25 mouse cellular contexts compared by ENCODE assay signal in genomic region chr13:110819301-110819862, GRCm38 (mm10).
DNase-seq lines count a peak whose midpoint lies in the region; ATAC-seq and TF ChIP-seq lines count a peak whose summit lies in the region.
"Had no signal": no experiment of that assay in that cellular context is flagged by ENCODE, and none has a peak within 500 bp of the region (broad histone marks: within the 10 kb centered on the region; RNA-seq: fewer than 3 reads in every experiment).

No protein-coding gene starts in this region.

- no peaks in the 10 kb centered on the region for H3K9me3 ChIP-seq in forebrain, embryonic 13.5 days (replicated peaks)
- no peaks in the 10 kb centered on the region for H3K9me3 ChIP-seq in forebrain, postnatal 0 days (ENCODE audit: low read length)
- H3K9me3 ChIP-seq in midbrain, embryonic 14.5 days (ENCODE audit: control insufficient read depth, low read length) = no peaks in the 10 kb centered on the region
- H3K9me3 ChIP-seq in midbrain, embryonic 10.5 days (replicated peaks) = no peaks in the 10 kb centered on the region
- H3K9me3 ChIP-seq in CH12.LX (replicated peaks; ENCODE audit: low read length) = no peaks in the 10 kb centered on the region
- H3K9me3 ChIP-seq: embryonic facial prominence, embryonic 12.5 days; embryonic facial prominence, embryonic 15.5 days; forebrain, embryonic 15.5 days; G1E; hindbrain, embryonic 12.5 days; hindbrain, embryonic 15.5 days had no signal

- dilution Hi-C loops in CH12.LX (cut with MboI; ENCODE audit: extremely low pct_ligation_motif_present, extremely low pct_unique_long_range_greater_than_20kb, low sequenced_read_pairs) = no loop called here

- no peak for TF ChIP-seq RAD21 in CH12.LX (IDR thresholded peaks at IDR 0.05; ENCODE audit: low read depth, low read length)

- H3K36me3 ChIP-seq in forebrain, embryonic 13.5 days (ENCODE audit: poor library complexity, severe bottlenecking) = no peaks in the 10 kb centered on the region
- H3K36me3 ChIP-seq in forebrain, postnatal 0 days (ENCODE audit: insufficient read depth) = no peaks in the 10 kb centered on the region
- H3K36me3 ChIP-seq in midbrain, embryonic 14.5 days (ENCODE audit: control insufficient read depth, insufficient read depth, low read length) = no peaks in the 10 kb centered on the region
- H3K36me3 ChIP-seq in midbrain, embryonic 10.5 days = no peaks in the 10 kb centered on the region
- no peaks in the 10 kb centered on the region for H3K36me3 ChIP-seq in CH12.LX (replicated peaks in 1 of 2; ENCODE audit: control insufficient read depth in 1 of 2, insufficient read depth in 1 of 2, low read length in 1 of 2)
- H3K36me3 ChIP-seq: embryonic facial prominence, embryonic 12.5 days; embryonic facial prominence, embryonic 15.5 days; forebrain, embryonic 15.5 days; G1E; hindbrain, embryonic 12.5 days; hindbrain, embryonic 15.5 days had no signal

- no peak for TF ChIP-seq POLR2A in CH12.LX (IDR thresholded peaks at IDR 0.05; ENCODE audit: low read depth, low read length)

- no peak overlapping the region for H3K4me2 ChIP-seq in forebrain, embryonic 13.5 days
- no peak overlapping the region for H3K4me2 ChIP-seq in forebrain, postnatal 0 days (ENCODE audit: low read depth)
- no peak overlapping the region for H3K4me2 ChIP-seq in midbrain, embryonic 14.5 days (ENCODE audit: low read length)
- H3K4me2 ChIP-seq in CH12.LX (ENCODE audit: insufficient read depth, low read depth, poor library complexity, severe bottlenecking) = peak overlapping the region; percentile 29; the same call in 1 of the 2 replicates
- H3K4me2 ChIP-seq: embryonic facial prominence, embryonic 12.5 days; embryonic facial prominence, embryonic 15.5 days; forebrain, embryonic 15.5 days; heart, embryonic 11.5 days; hindbrain, embryonic 12.5 days; hindbrain, embryonic 15.5 days had no signal

- 17% methylated on average over 2 of the region's 2 CpGs for WGBS in forebrain, embryonic 13.5 days
- WGBS in forebrain, postnatal 0 days = 27% methylated on average over 2 of the region's 2 CpGs
- WGBS in midbrain, embryonic 14.5 days = 8% methylated on average over 2 of the region's 2 CpGs
- WGBS in midbrain, embryonic 10.5 days = 42% methylated on average over 2 of the region's 2 CpGs

- in situ Hi-C loops in CH12.LX (cut with MboI; ENCODE audit: low pct_ligation_motif_present, low pct_unique_long_range_greater_than_20kb, low sequenced_read_pairs) = no loop called here

- TF ChIP-seq CTCF in forebrain, postnatal 0 days (IDR thresholded peaks at IDR 0.05; ENCODE audit: low read depth) = no peak
- TF ChIP-seq CTCF in layer of hippocampus, adult 2 months (conservative IDR thresholded peaks at IDR 0.05) = no peak
- TF ChIP-seq CTCF in CH12.LX (conservative IDR thresholded peaks at IDR 0.05 in 1 of 2, IDR thresholded peaks at IDR 0.05 in 1 of 2; ENCODE audit: low read depth in 2 of 2, low read length in 2 of 2) = no peak

- H3K4me1 ChIP-seq in forebrain, embryonic 13.5 days = peaks cover 5% of the 10 kb centered on the region
- H3K4me1 ChIP-seq in forebrain, postnatal 0 days (ENCODE audit: insufficient read depth) = peaks cover 9% of the 10 kb centered on the region; the same call in 1 of the 2 replicates
- H3K4me1 ChIP-seq in midbrain, embryonic 14.5 days (ENCODE audit: control insufficient read depth, insufficient read depth, low read length) = peaks cover 6% of the 10 kb centered on the region; the same call in 1 of the 2 replicates
- peaks cover 10% of the 10 kb centered on the region for H3K4me1 ChIP-seq in midbrain, embryonic 10.5 days
- H3K4me1 ChIP-seq in CH12.LX (ENCODE audit: control insufficient read depth in 1 of 2, insufficient read depth in 2 of 2) = 0 out of 4 replicates have a peak, but pooled peaks cover 0 to 2% of the 10 kb centered on the region in 2 experiments
- H3K4me1 ChIP-seq: hindbrain, embryonic 15.5 days had no signal

- DNase-seq in forebrain, postnatal 0 days = no peak
- DNase-seq in layer of hippocampus, adult 2 months (ENCODE audit: low spot score in 2 of 2) = no peak
- DNase-seq in layer of hippocampus, adult 11-12 months (ENCODE audit: low spot score) = no peak
- DNase-seq in midbrain, embryonic 14.5 days = peak; percentile 30
- DNase-seq in midbrain, embryonic 10.5 days (ENCODE audit: low spot score) = no peak
- no peak for DNase-seq in CH12.LX (ENCODE audit: extremely low read depth)
- DNase-seq in left cerebral cortex, adult 11 months (ENCODE audit: low spot score) = no peak
- DNase-seq: adrenal gland, postnatal 10 days; adrenal gland, postnatal 36 days; cerebellum, adult 11 months; cerebellum, adult 2 months; cerebellum, adult 9-11 months; cerebellum, postnatal 25 days; gastrocnemius, adult 2 months; gastrocnemius, postnatal 14 days; heart, adult 11 months had no signal

- no peak overlapping the region for H3K27ac ChIP-seq in forebrain, embryonic 13.5 days
- H3K27ac ChIP-seq in forebrain, postnatal 0 days (ENCODE audit: low read depth, low read length) = no peak overlapping the region
- H3K27ac ChIP-seq in layer of hippocampus, adult 2 months = peak overlapping the region; percentile 69; the same call in 1 of the 2 replicates
- H3K27ac ChIP-seq in midbrain, embryonic 14.5 days (replicated peaks; ENCODE audit: low read depth, low read length) = no peak overlapping the region
- H3K27ac ChIP-seq in midbrain, embryonic 10.5 days (replicated peaks) = no peak overlapping the region
- no peak overlapping the region for H3K27ac ChIP-seq in CH12.LX (ENCODE audit: insufficient read depth, low read depth)
- H3K27ac ChIP-seq: embryonic facial prominence, embryonic 12.5 days; embryonic facial prominence, embryonic 15.5 days; forebrain, embryonic 15.5 days; gastrocnemius, adult 2 months; hindbrain, embryonic 12.5 days; hindbrain, embryonic 15.5 days had no signal

- H3K79me2 ChIP-seq in CH12.LX (replicated peaks; ENCODE audit: control insufficient read depth, extremely low read depth, insufficient read depth, poor library complexity, severe bottlenecking) = no peaks in the 10 kb centered on the region

- peak; percentile 56 for ATAC-seq in forebrain, embryonic 13.5 days
- no peak for ATAC-seq in forebrain, postnatal 0 days
- no peak for ATAC-seq in midbrain, embryonic 14.5 days (ENCODE audit: low FRiP score, low TSS enrichment)
- ATAC-seq: forebrain, embryonic 15.5 days; Patski had no signal

- no peaks in the 10 kb centered on the region for H3K27me3 ChIP-seq in forebrain, embryonic 13.5 days
- no peaks in the 10 kb centered on the region for H3K27me3 ChIP-seq in forebrain, postnatal 0 days (ENCODE audit: insufficient read depth, low read length)
- H3K27me3 ChIP-seq in midbrain, embryonic 14.5 days (ENCODE audit: control insufficient read depth, insufficient read depth, low read length) = no peaks in the 10 kb centered on the region
- no peaks in the 10 kb centered on the region for H3K27me3 ChIP-seq in midbrain, embryonic 10.5 days (ENCODE audit: low read depth, poor library complexity, severe bottlenecking)
- no peaks in the 10 kb centered on the region for H3K27me3 ChIP-seq in CH12.LX (replicated peaks)
- H3K27me3 ChIP-seq: embryonic facial prominence, embryonic 12.5 days; embryonic facial prominence, embryonic 15.5 days; forebrain, embryonic 15.5 days; hindbrain, embryonic 12.5 days; hindbrain, embryonic 15.5 days; Patski had no signal

- TF ChIP-seq EP300 in CH12.LX (IDR thresholded peaks at IDR 0.05; ENCODE audit: low read length) = no peak

- H3K4me3 ChIP-seq in forebrain, embryonic 13.5 days = no peak overlapping the region
- H3K4me3 ChIP-seq in forebrain, postnatal 0 days (ENCODE audit: low read depth, low read length) = no peak overlapping the region
- no peak overlapping the region for H3K4me3 ChIP-seq in layer of hippocampus, adult 2 months
- no peak overlapping the region for H3K4me3 ChIP-seq in midbrain, embryonic 14.5 days (replicated peaks; ENCODE audit: low read depth, low read length)
- no peak overlapping the region for H3K4me3 ChIP-seq in midbrain, embryonic 10.5 days
- no peak overlapping the region for H3K4me3 ChIP-seq in CH12.LX (replicated peaks in 1 of 3; ENCODE audit: low read depth in 2 of 3, low read length in 2 of 3, poor library complexity in 1 of 3)
- H3K4me3 ChIP-seq: embryonic facial prominence, embryonic 12.5 days; embryonic facial prominence, embryonic 15.5 days; forebrain, embryonic 15.5 days; gastrocnemius, adult 2 months; hindbrain, embryonic 12.5 days; hindbrain, embryonic 15.5 days had no signal

- H3K9ac ChIP-seq in forebrain, embryonic 13.5 days = no peak overlapping the region
- H3K9ac ChIP-seq in forebrain, postnatal 0 days = no peak overlapping the region
- no peak overlapping the region for H3K9ac ChIP-seq in midbrain, embryonic 14.5 days (replicated peaks; ENCODE audit: low read length)
- H3K9ac ChIP-seq in CH12.LX (ENCODE audit: insufficient read depth, low read depth) = no peak overlapping the region
- H3K9ac ChIP-seq: embryonic facial prominence, embryonic 12.5 days; embryonic facial prominence, embryonic 15.5 days; forebrain, embryonic 15.5 days; hindbrain, embryonic 12.5 days; hindbrain, embryonic 15.5 days had no signal

TF ChIP-seq in CH12.LX, 34 proteins besides CTCF, POLR2A, EP300 and RAD21:
- TF ChIP-seq NELFE (IDR thresholded peaks at IDR 0.05; ENCODE audit: low read depth, low read length) (no peak), USF1 (IDR thresholded peaks at IDR 0.05; ENCODE audit: low read depth, low read length) (no peak), HCFC1 (IDR thresholded peaks at IDR 0.05; ENCODE audit: low read depth, low read length) (no peak), UBTF (IDR thresholded peaks at IDR 0.05; ENCODE audit: low read depth, low read length) (no peak), ELF1 (IDR thresholded peaks at IDR 0.05; ENCODE audit: low read depth, low read length) (no peak), SMC3 (IDR thresholded peaks at IDR 0.05; ENCODE audit: low read depth, low read length) (no peak)
TF ChIP-seq in CH12.LX: peak in this region for 0.
